Mouse (Mus musculus) kidney, postnatal 10 days (tissue): ENCODE results near the gene Rufy1.
A peak's percentile ranks its signal among the peaks of the same experiment; 100 is the strongest.

Experiments used
- DNase-seq: peaks from one replicate; pipeline ENCODE4 v3.0.0; 2021; ENCODE audit warnings: mixed read lengths

Rufy1 gene

GRCm38 (mm10) chr11:50421934-50422780 lies 8.8 kb downstream of the Rufy1 start:
- DNase-seq, result peak; percentile 79

DNA sequence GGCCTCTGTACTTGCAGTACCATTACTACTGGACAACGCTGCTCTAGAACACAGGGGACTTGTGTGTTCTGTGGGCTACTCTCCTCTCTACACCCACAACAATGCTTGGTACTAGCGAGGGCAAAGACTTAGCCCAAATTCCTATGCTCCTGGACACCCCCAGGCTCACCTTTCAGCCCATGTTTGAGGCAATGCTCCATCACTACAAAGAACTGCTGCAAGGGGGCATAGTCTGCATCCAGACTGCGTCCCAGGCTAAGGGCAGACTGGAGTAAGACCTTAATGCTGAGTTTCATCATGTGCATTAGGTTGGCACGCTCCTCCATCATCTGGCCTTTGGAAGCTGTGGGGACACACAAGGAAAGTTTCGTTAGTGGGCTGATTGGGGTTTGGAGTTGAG lies 9.5 kb downstream of the Rufy1 start:
- DNase-seq, result no peak

- no peak for DNase-seq
Measured at GRCm38 (mm10) chr11:50417856-50418255, 13.1 kb downstream of the Rufy1 start.

DNA sequence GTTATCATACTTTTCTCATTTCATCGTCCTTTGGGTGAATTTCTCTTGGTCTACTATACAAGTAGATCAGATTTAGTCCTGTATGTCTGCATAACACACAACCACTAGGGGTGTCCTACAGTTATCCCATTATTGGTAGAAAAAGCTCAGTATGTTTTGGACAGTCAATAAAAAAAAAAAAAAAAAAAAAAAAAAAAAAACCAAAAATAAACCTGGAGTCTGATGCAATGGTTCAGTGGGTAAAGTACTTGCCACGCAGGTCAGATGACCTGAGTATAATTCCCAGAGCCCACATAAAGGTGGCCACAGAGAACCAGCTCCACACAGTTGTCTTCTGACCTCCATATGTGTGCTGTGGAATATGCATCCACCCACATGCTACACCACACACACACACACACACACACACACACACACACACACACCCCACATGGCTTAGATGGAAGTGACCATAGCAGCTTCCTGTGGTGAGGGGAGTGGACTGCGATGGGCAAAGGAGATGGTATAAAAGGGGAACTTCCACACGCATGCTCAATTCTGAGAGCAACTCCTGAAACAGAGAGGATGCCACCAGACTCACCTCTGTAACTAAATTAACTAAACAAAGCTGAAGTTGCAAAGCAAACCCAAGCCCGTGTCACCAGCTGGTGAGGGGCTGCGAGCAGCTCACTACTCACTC lies 15.2 kb downstream of the Rufy1 start:
- no peak for DNase-seq

- no peak for DNase-seq
Measured at GRCm38 (mm10) chr11:50407235-50407634, 23.7 kb downstream of the Rufy1 start.

DNA sequence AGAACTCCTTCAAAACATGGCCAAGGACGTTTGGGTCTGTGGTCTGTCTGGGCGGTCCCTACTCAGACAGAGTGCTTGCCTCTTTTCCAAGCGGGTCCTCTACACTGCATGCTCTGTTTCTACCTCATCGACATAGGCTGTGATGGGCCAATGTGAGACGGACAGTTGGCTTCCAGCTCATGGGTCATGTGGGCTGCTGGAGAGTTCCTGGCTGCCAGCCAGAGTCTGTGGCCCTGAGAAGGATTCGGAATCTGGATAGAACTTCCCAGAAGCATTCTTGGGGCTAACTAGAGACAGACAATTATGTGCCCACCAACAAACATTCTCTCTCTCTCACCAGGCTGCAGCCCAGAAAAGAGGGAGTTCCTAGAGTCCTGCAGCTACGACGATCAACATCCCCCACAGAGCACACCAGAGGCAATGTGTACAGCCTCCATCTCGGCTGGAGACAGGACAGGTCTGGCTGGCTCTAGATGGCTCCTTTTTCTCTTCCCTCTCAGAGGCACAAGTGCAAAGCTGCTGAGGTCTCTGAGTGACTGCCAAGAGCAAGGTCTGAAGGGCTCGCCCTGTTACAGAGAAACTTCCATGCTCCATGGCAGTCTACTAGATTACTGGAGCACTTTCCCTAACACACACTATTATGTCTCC lies 27.4 kb downstream of the Rufy1 start:
- peak; percentile 73 for DNase-seq

DNA sequence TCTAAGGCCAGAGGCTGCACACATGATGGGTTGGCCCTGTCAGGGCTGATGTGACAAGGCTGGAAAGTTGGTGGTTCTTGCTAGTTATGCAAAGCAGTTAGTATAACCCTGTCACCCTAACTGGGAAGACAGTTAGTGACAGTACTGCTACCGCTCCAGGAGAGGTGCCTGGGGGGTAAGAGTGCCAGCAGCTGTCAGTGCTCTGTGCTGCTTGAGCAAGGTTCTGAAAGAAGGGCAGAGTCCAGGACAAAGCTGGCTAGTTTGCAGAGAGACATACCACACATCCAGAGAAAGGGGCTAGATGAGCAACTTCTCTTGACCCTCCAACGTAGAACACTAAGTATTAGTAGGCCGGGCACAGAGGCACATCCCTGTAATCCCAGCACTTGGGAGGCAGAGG lies 28.4 kb downstream of the Rufy1 start:
- DNase-seq, result no peak

DNA sequence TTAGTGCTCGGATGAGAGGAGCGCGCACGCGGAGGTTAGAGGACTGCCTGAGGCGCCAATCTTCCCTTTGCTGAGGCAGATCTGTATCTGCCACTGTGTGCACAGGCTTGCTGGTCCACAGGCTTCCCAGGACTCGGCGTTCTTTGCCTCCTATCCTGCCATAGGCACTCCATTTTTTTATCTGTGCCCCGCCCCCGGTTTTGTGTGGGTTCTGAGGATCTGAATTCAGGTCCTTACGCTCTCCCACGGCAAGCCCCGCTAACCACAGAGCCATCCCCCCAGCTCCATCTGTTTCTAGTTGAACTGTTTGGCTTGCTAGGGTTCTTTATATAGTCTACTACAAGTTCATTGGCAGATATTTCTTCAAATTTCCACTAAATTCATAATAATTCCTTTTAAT lies 32.1 kb downstream of the Rufy1 start:
- DNase-seq, result no peak

DNA sequence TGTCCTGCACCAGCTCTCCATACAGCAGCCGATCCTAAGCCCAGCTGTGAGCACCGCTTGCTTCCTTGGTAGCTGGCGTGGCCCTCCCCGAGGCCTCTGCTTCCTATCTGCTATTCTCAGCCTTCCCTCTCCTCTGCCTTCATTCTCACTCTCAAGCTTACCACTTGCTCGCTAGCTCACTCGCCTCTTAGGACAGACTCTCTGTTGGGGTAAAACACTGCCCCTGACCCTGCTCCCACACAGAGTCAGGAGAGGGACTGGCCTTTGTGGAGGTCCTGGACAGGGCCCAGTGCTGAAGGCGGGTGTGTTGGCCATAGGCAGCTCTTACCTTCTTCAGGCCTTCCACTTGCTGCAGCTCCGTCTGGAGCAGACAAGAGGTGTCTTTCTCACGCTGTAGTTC lies 33.6 kb downstream of the Rufy1 start:
- no peak for DNase-seq

DNA sequence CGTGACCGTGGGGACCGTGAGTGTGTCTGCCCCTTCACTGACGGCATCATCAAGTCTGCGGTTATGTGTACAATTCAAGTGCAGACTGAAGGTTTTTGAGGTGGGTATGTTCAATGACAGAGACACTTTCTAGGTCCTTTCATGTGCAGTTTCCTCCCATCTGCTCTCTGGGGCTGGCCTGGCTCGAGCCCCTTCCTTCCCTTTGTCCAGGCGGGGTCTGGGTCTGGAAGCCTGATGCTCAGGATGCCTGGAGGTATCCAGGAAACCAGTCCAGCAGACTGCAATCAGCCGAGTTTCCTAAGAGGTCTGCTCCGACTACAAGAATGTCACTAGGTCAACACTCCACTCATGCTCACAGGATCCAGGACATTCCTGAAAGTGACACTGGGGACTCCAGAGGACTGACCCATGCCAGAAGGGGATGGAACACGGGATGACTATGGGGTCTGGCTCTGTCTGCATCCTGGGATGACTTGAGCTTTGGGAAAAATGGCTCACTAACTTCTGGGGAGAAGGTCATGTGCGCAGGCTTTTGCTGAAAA lies 34.1 kb downstream of the Rufy1 start:
- no peak for DNase-seq

- no peak for DNase-seq
Measured at GRCm38 (mm10) chr11:50394731-50395130, 36.2 kb downstream of the Rufy1 start.

GRCm38 (mm10) chr11:50393306-50393705 lies 37.6 kb downstream of the Rufy1 start:
- DNase-seq, result no peak

- no peak for DNase-seq
Measured at GRCm38 (mm10) chr11:50391272-50391960, 39.5 kb downstream of the Rufy1 start.

- DNase-seq, result no peak
Measured at GRCm38 (mm10) chr11:50389616-50390015, 41.3 kb downstream of the Rufy1 start.

- no peak for DNase-seq
Measured at GRCm38 (mm10) chr11:50389011-50389410, 41.9 kb downstream of the Rufy1 start.

DNA sequence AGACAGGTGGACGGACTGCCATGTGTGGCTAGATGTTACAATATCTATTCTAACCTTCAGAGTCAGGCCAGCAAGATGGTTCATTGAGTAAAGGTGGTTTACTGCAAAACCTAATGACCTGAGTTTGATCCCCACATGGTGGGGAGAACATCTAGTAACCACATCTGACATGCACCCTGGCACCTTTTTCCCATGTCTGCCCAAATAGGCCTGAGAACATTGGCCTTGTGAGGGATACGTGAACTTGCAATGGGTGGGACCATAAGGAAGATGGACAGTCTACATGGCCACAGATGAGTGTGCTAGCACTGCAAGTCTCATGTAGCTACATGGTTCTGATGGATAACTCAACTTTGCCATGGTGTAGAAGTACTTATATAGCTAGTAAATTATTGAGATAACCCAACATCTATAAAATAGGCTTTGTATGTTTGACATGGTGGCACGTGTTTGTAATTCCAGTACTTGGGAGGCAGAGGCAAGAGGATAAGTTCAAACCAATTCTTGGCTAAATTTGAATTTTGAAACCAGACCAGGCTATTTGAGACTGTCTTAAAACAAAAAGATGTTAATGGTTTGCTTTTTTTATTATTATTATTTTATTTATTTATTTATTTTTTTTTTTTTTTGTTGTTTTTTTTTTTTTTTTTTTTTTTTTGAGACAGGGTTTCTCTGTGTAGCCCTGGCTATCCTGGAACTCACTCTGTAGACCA lies 42.6 kb downstream of the Rufy1 start:
- no peak for DNase-seq

DNA sequence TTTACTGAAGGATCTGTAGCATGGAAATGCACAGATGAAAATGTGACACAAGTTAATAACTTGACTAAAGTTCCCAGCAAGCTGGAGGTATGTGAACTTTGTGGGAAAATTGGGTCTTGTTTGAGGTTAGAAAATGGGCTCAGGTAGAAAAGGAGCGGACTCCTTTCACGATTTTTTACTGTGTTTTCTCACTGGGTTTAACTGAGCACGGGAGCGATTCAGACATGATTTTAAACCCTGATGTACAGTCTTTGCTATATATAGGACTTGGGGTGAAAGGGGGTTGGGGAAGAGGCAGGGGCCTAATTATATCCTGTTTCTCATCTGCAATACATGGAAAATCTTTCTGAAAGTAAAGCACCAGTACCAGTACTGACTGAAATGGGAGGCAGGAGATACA lies 43.2 kb downstream of the Rufy1 start:
- no peak for DNase-seq

GRCm38 (mm10) chr11:50387167-50387679 lies 43.7 kb downstream of the Rufy1 start:
- DNase-seq, result no peak

GRCm38 (mm10) chr11:50381311-50381710 lies 49.6 kb downstream of the Rufy1 start:
- no peak for DNase-seq

DNA sequence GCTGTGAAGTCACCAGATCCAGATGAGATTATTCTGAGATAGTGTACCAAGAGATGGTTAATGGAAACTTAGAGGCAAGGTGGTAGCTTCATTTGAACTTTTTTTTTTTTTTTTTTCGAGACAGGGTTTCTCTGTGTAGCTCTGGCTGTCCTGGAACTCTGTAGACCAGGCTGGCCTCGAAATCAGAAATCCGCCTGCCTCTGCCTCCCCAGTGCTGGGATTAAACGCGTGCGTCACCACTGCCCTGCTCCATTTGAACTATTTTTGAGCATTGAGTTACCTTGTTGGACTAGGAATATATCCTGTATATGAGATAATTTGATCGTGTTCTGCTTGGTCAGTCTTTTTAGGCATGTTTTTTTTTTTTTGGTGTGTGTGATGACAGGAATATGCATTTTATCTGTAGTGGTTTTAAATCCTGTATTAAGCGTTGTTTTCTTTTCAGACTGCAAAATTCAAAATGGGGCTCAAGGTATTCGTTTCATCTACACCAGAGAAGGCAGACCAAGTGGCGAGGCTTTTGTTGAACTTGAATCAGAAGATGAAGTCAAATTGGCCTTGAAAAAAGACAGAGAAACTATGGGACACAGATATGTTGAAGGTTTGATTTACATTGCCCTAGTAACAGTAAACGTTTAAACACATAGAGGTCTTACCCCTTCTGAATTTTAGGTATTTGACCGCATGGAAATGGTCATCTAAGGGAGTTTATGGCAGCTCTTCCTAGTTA lies 51.7 kb downstream of the Rufy1 start:
- no peak for DNase-seq
